Mouse (Mus musculus) testis, adult 2 months (tissue): ENCODE measurements around the gene Fbxl5.

Source experiments
- CTCF ChIP-seq: fragments of 200-500 bp; IDR thresholded peaks from 2 replicates; pipeline ENCODE4 v1.5.1; 2012; ENCODE audit warnings: low read depth, mild to moderate bottlenecking, inconsistent platforms, low read length, moderate library complexity; ENCODE audit not compliant: control insufficient read depth, insufficient read depth, insufficient replicate concordance
- POLR2A ChIP-seq: fragments of 200-500 bp; IDR thresholded peaks from 2 replicates; pipeline ENCODE4 v1.6.1; 2012; ENCODE audit warnings: low read depth, mild to moderate bottlenecking, inconsistent platforms, low read length, moderate library complexity; ENCODE audit not compliant: control insufficient read depth

DNA sequence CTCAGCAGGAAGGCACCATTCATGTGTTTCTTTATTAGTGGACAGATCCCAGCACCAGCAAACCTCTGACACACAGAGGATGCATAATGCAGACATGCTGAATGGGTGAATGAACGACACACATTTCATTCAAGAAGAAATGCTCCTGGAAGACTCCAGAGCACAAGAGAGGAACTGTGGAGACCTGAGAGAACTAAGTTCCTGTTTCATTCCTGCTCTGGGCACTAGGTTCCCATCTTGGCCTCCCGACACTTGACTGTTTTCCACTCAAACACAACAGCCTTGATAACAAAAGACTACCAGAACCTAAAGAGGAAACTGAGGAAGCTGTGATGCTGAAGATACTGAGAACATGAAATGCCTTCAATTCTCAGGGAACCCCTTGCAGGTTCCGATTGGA, 26.8 kb upstream of the Fbxl5 start:
- TF ChIP-seq CTCF (no peak), POLR2A (no peak)
